Mouse (Mus musculus) cerebellum, postnatal 4 days (tissue): ENCODE measurements around the gene Vmn2r58.
"Not testable (repeated sequence)": the region's sequence is repeated elsewhere in the genome, so short reads cannot be mapped to it uniquely, and the experiment has no call there.

Experiments
- DNase-seq, 2 experiments: peaks; one replicate each; pipeline ENCODE4 v3.0.0; 2022; ENCODE audit warnings: low spot score in 2 of 2, mixed read lengths in 1 of 2

Gene Vmn2r58

DNA sequence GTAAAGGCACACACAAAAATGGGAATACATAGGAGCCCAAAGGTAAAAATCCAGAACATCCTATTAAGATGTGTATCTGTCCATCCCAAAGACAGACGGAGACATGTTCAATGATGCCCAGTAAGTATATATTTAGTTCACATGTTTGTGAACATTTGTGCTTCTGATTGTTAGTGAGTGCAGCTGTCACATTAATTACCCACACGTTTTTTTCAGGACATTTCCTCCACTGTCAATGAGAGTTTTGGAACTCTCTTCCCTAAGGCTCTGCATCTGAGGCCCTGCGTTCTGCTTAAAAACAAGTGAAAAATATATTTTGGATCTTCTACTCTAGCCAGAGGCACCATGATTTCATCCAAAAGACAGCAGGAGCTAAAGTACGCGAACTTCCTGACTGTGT lies at the start of gene Vmn2r58:
Gene Vmn2r58, minus strand, starts transcription at position 101 of the 400 bp plus-strand sequence.
- DNase-seq = not testable (repeated sequence)
